Mouse (Mus musculus): ENCODE measurements at regions not wholly inside any gene's neighbourhood (a gene's known extent, or its start where the extent isn't known, plus 50 kb on each side); places are given as distances from the start of the nearest gene placed in this dataset.

GRCm38 (mm10) chr6:31113558-31114326, 154.9 kb upstream of the Klf14 start:
- H3K79me3 ChIP-seq (ENCODE audit: low read depth) = peaks cover 99% of the 10 kb centered on the region
- H3K4me3 ChIP-seq (ENCODE audit: insufficient read depth, poor library complexity, severe bottlenecking) = peak overlapping the region; percentile 18
- H3K79me2 ChIP-seq (ENCODE audit: control insufficient read depth, insufficient read depth) = peaks cover 100% of the 10 kb centered on the region
- no peak for TF ChIP-seq MYOD1 (IDR thresholded peaks at IDR 0.05; ENCODE audit: control insufficient read depth, insufficient read length, low read depth)
- no peak for TF ChIP-seq CTCF (IDR thresholded peaks at IDR 0.05; ENCODE audit: control insufficient read depth, insufficient read depth, insufficient read length)
- no peak for TF ChIP-seq MYOG (IDR thresholded peaks at IDR 0.05; ENCODE audit: control insufficient read depth, extremely low read depth, insufficient read length)
- TF ChIP-seq CEBPB (IDR thresholded peaks at IDR 0.05; ENCODE audit: low read depth) = no peak
- TF ChIP-seq FOSL1 (IDR thresholded peaks at IDR 0.05; ENCODE audit: insufficient read depth, low read length, poor library complexity, severe bottlenecking) = no peak
- TF ChIP-seq MAX (IDR thresholded peaks at IDR 0.05) = no peak
- H3K36me3 ChIP-seq (ENCODE audit: control insufficient read depth, insufficient read depth) = peaks cover 78% of the 10 kb centered on the region
- H3K27me3 ChIP-seq (ENCODE audit: control insufficient read depth, insufficient read depth, insufficient read length) = no peaks in the 10 kb centered on the region
- peak overlapping the region; percentile 62 for H3ac ChIP-seq (ENCODE audit: control insufficient read depth, insufficient read length, low read depth)

- Histone ChIP-seq H3ac (ENCODE audit: control insufficient read depth, insufficient read length, low read depth) (peak overlapping the region; percentile 59), H3K36me3 (ENCODE audit: control insufficient read depth, insufficient read depth) (peaks cover 79% of the 10 kb centered on the region), H3K4me3 (ENCODE audit: insufficient read depth, poor library complexity, severe bottlenecking) (peak overlapping the region; percentile 18), H3K79me2 (ENCODE audit: control insufficient read depth, insufficient read depth) (peaks cover 100% of the 10 kb centered on the region), H3K27me3 (ENCODE audit: control insufficient read depth, insufficient read depth, insufficient read length) (no peaks in the 10 kb centered on the region), H3K79me3 (ENCODE audit: low read depth) (peaks cover 99% of the 10 kb centered on the region)
- TF ChIP-seq USF1 (IDR thresholded peaks at IDR 0.05; ENCODE audit: low read depth) = peak; percentile 88
- TF ChIP-seq CTCF (IDR thresholded peaks at IDR 0.05; ENCODE audit: control insufficient read depth, insufficient read depth, insufficient read length) = no peak
Observed at GRCm38 (mm10) chr6:31114336-31115335, 155.8 kb upstream of the Klf14 start.

- TF ChIP-seq MAX (IDR thresholded peaks at IDR 0.05) (no peak), FOSL1 (IDR thresholded peaks at IDR 0.05; ENCODE audit: insufficient read depth, low read length, poor library complexity, severe bottlenecking) (no peak), CEBPB (IDR thresholded peaks at IDR 0.05; ENCODE audit: low read depth) (peak; percentile 34), USF1 (IDR thresholded peaks at IDR 0.05; ENCODE audit: low read depth) (no peak)
- peaks cover 100% of the 10 kb centered on the region for H3K79me2 ChIP-seq (ENCODE audit: control insufficient read depth, insufficient read depth)
- peak overlapping the region; percentile 37 for H3ac ChIP-seq (ENCODE audit: control insufficient read depth, insufficient read length, low read depth)
- no peaks in the 10 kb centered on the region for H3K27me3 ChIP-seq (ENCODE audit: control insufficient read depth, insufficient read depth, insufficient read length)
- H3K36me3 ChIP-seq (ENCODE audit: control insufficient read depth, insufficient read depth) = peaks cover 79% of the 10 kb centered on the region
- no peak overlapping the region for H3K4me3 ChIP-seq (ENCODE audit: insufficient read depth, poor library complexity, severe bottlenecking)
- peaks cover 99% of the 10 kb centered on the region for H3K79me3 ChIP-seq (ENCODE audit: low read depth)
Observed at GRCm38 (mm10) chr6:31115566-31115965, 156.7 kb upstream of the Klf14 start.

GRCm38 (mm10) chr6:31116365-31116764, 157.5 kb upstream of the Klf14 start:
- H3K4me3 ChIP-seq (ENCODE audit: insufficient read depth, poor library complexity, severe bottlenecking) = no peak overlapping the region
- no peaks in the 10 kb centered on the region for H3K27me3 ChIP-seq (ENCODE audit: control insufficient read depth, insufficient read depth, insufficient read length)
- peaks cover 99% of the 10 kb centered on the region for H3K79me3 ChIP-seq (ENCODE audit: low read depth)
- H3K36me3 ChIP-seq (ENCODE audit: control insufficient read depth, insufficient read depth) = peaks cover 82% of the 10 kb centered on the region
- peak overlapping the region; percentile 44 for H3ac ChIP-seq (ENCODE audit: control insufficient read depth, insufficient read length, low read depth)
- H3K79me2 ChIP-seq (ENCODE audit: control insufficient read depth, insufficient read depth) = peaks cover 100% of the 10 kb centered on the region
- TF ChIP-seq MAX (IDR thresholded peaks at IDR 0.05) (no peak), CTCF (IDR thresholded peaks at IDR 0.05; ENCODE audit: control insufficient read depth, insufficient read depth, insufficient read length) (no peak), FOSL1 (IDR thresholded peaks at IDR 0.05; ENCODE audit: insufficient read depth, low read length, poor library complexity, severe bottlenecking) (no peak), USF1 (IDR thresholded peaks at IDR 0.05; ENCODE audit: low read depth) (no peak), CEBPB (IDR thresholded peaks at IDR 0.05; ENCODE audit: low read depth) (no peak), MYOD1 (IDR thresholded peaks at IDR 0.05; ENCODE audit: control insufficient read depth, insufficient read length, low read depth) (no peak), MYOG (IDR thresholded peaks at IDR 0.05; ENCODE audit: control insufficient read depth, extremely low read depth, insufficient read length) (no peak)

- no peaks in the 10 kb centered on the region for H3K27me3 ChIP-seq (ENCODE audit: control insufficient read depth, insufficient read depth, insufficient read length)
- peaks cover 100% of the 10 kb centered on the region for H3K79me3 ChIP-seq (ENCODE audit: low read depth)
- H3K4me3 ChIP-seq (ENCODE audit: insufficient read depth, poor library complexity, severe bottlenecking) = no peak overlapping the region
- H3K36me3 ChIP-seq (ENCODE audit: control insufficient read depth, insufficient read depth) = peaks cover 88% of the 10 kb centered on the region
- H3K79me2 ChIP-seq (ENCODE audit: control insufficient read depth, insufficient read depth) = peaks cover 100% of the 10 kb centered on the region
- no peak overlapping the region for H3ac ChIP-seq (ENCODE audit: control insufficient read depth, insufficient read length, low read depth)
- no peak for TF ChIP-seq MYOG (IDR thresholded peaks at IDR 0.05; ENCODE audit: control insufficient read depth, extremely low read depth, insufficient read length)
- TF ChIP-seq USF1 (IDR thresholded peaks at IDR 0.05; ENCODE audit: low read depth) = no peak
- TF ChIP-seq MYOD1 (IDR thresholded peaks at IDR 0.05; ENCODE audit: control insufficient read depth, insufficient read length, low read depth) = no peak
- TF ChIP-seq CTCF (IDR thresholded peaks at IDR 0.05; ENCODE audit: control insufficient read depth, insufficient read depth, insufficient read length) = no peak
- TF ChIP-seq MAX (IDR thresholded peaks at IDR 0.05) = no peak
- no peak for TF ChIP-seq CEBPB (IDR thresholded peaks at IDR 0.05; ENCODE audit: low read depth)
- TF ChIP-seq FOSL1 (IDR thresholded peaks at IDR 0.05; ENCODE audit: insufficient read depth, low read length, poor library complexity, severe bottlenecking) = no peak
Observed at GRCm38 (mm10) chr6:31117666-31118065, 158.8 kb upstream of the Klf14 start.

All from C2C12 (cell line).